Mouse (Mus musculus) effector memory CD4-positive, alpha-beta T cell, adult 7 months (primary cell): Measurements from ENCODE around the gene Cd247. TPM values are rescaled to one million over a fixed set of nuclear protein-coding genes. Genes with fewer than 3 reads are reported as not detected.

Experiments used
- polyA plus RNA-seq: library from polyadenylated mRNA; unstranded; fragments of 100-300 nt; shearing (Covaris generic); gene quantifications from one replicate; pipeline ENCODE4 v1.2.1, GENCODE M21; 2017

Cd247 gene
- 320 TPM for polyA plus RNA-seq

GRCm38 (mm10) chr1:165788511-165788910 lies at the start of gene Cd247:
Cd247 (plus strand) TSS chr1:165788681.

GRCm38 (mm10) chr1:165763635-165764372 lies 24.7 kb upstream of the Cd247 start, which contains the start of gene Creg1:
Creg1 (plus strand) TSS chr1:165763746.

Other genes starting within 250 kb of the Cd247 start
- not detected for gene Mpzl1, start 154.1 kb upstream of the Cd247 start, polyA plus RNA-seq
- gene Rcsd1, start 78.9 kb upstream of the Cd247 start, polyA plus RNA-seq = 131 TPM
- 39.8 TPM for gene Creg1, start 24.9 kb upstream of the Cd247 start, polyA plus RNA-seq
- 19.5 TPM for gene Pou2f1, start 214.0 kb downstream of the Cd247 start, polyA plus RNA-seq